14 mouse cellular contexts compared by ENCODE assay signal in the genomic region with DNA sequence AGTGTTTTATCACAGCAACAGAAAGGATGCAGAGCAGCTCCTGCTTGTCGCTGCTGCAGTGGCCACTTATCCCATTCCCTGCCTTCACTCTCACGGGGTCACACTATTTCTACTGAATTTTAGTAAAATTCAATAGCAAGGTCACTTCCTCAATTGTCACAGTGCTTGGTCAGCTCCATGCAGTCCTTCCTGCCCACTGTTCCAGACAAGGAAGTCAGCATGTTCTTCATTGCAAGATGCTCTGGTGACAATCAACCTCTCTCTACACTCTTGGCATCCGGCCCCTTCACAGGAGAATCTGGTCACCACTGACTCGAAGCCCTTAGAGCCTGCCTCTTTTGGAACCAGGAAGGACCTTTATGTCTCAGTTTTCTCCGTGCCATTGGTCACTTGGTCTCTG.
DNase-seq lines count a peak whose midpoint lies in the region; ATAC-seq lines count a peak whose summit lies in the region.
"Had no signal": no experiment of that assay in that cellular context is flagged by ENCODE, and none has a peak within 500 bp of the region (broad histone marks: within the 10 kb centered on the region; RNA-seq: fewer than 3 reads in every experiment).

No protein-coding gene starts in this region.

- intact Hi-C loops in left cerebral cortex, postnatal 10 days (cut with DNase I), result no loop called here

- no peak overlapping the region for H3K4me3 ChIP-seq in hindbrain, embryonic 10.5 days
- H3K4me3 ChIP-seq: midbrain, embryonic 13.5 days had no signal

- ATAC-seq in megakaryocyte, adult 5-6 weeks (ENCODE audit: poor library complexity, severe bottlenecking), result peak; percentile 79
- ATAC-seq: midbrain, embryonic 13.5 days had no signal

- H3K27ac ChIP-seq in hindbrain, embryonic 10.5 days, result no peak overlapping the region
- H3K27ac ChIP-seq: hindbrain, embryonic 14.5 days; midbrain, embryonic 13.5 days had no signal

- no peaks in the 10 kb centered on the region for H3K9me3 ChIP-seq in hindbrain, embryonic 10.5 days
- H3K9me3 ChIP-seq: midbrain, embryonic 13.5 days had no signal

- H3K4me1 ChIP-seq in hindbrain, embryonic 10.5 days (replicated peaks), result no peaks in the 10 kb centered on the region
- H3K4me1 ChIP-seq: midbrain, embryonic 13.5 days had no signal

- H3K27me3 ChIP-seq in hindbrain, embryonic 10.5 days (ENCODE audit: insufficient read depth, poor library complexity, severe bottlenecking), result no peaks in the 10 kb centered on the region
- H3K27me3 ChIP-seq: midbrain, embryonic 13.5 days had no signal

- DNase-seq in cerebellum, postnatal 10 days, result peak; percentile 25 to 36
- no peak for DNase-seq in cerebellum, postnatal 25 days
- peak; percentile 14 to 34 for DNase-seq in left cerebral cortex, postnatal 10 days (ENCODE audit: extremely low spot score in 1 of 2, low spot score in 2 of 2)
- DNase-seq in left cerebral cortex, adult 18-20 months (ENCODE audit: low spot score in 2 of 2), result no peak
- peak; percentile 4 for DNase-seq in c-Kit-positive CD71-negative TER-119-negative erythroid progenitor cells, embryonic 14.5 days (ENCODE audit: low read depth)
- DNase-seq in spleen, postnatal 4 days (ENCODE audit: low spot score in 2 of 2), result no peak
- no peak for DNase-seq in hindbrain, embryonic 10.5 days (ENCODE audit: low spot score)
- DNase-seq: kidney, adult 18-20 months; retina, postnatal 1 day; thymus, postnatal 25 days had no signal

- H3K36me3 ChIP-seq in hindbrain, embryonic 10.5 days, result no peaks in the 10 kb centered on the region
- H3K36me3 ChIP-seq: G1E; midbrain, embryonic 13.5 days had no signal

- WGBS in hindbrain, embryonic 10.5 days, result 88% methylated on average over 5 of the region's 5 CpGs

Comparison
In these comparisons a context has a peak if more than half of its experiments do, and no peak if none do; other contexts are left out.
1. DNase-seq: peak in cerebellum, postnatal 10 days (2 of 2), left cerebral cortex, postnatal 10 days (2 of 2) and c-Kit-positive CD71-negative TER-119-negative erythroid progenitor cells, embryonic 14.5 days (single experiment); none in cerebellum, postnatal 25 days (0 of 2), left cerebral cortex, adult 18-20 months (0 of 2), spleen, postnatal 4 days (0 of 2) and hindbrain, embryonic 10.5 days (single experiment).